Mouse (Mus musculus) embryonic facial prominence, embryonic 14.5 days (tissue): ENCODE measurements around the gene Ank2. TPM values are rescaled to one million over a fixed set of nuclear protein-coding genes. Genes with fewer than 3 reads are reported as not detected.

Source experiments
- ATAC-seq: fragments of 200-750 bp; cut with Nextera tagmentation; 2 replicates; pipeline ENCODE4 v1.8.0; 2017; ENCODE audit warnings: low read depth, moderate number of reproducible peaks, moderate TSS enrichment
- DNase-seq: peaks from one replicate; pipeline ENCODE4 v3.0.0-alpha.2; 2015; ENCODE audit warnings: low spot score
- H3K27ac ChIP-seq: fragments of 300-500 bp; sonication (generic); replicated peaks from 2 replicates; pipeline ENCODE4 v1.5.1; 2014; ENCODE audit warnings: low read depth, mild to moderate bottlenecking, low read length, moderate library complexity
- H3K27me3 ChIP-seq: fragments of 300-500 bp; sonication (generic); replicated peaks from 2 replicates; pipeline ENCODE4 v1.6.1; 2014; ENCODE audit warnings: low read length; ENCODE audit not compliant: control insufficient read depth, insufficient read depth
- H3K36me3 ChIP-seq: fragments of 300-500 bp; sonication (generic); 2 replicates; pipeline ENCODE4 v1.6.1; 2014; ENCODE audit warnings: low read length, mixed read lengths; ENCODE audit not compliant: control insufficient read depth, insufficient read depth
- H3K4me1 ChIP-seq: fragments of 300-500 bp; sonication (generic); 2 replicates; pipeline ENCODE4 v1.6.1; 2014; ENCODE audit warnings: antibody characterized with exemption, low read length; ENCODE audit not compliant: control insufficient read depth, insufficient read depth
- H3K4me2 ChIP-seq: fragments of 300-500 bp; sonication (generic); 2 replicates; pipeline ENCODE4 v1.6.1; 2014; ENCODE audit warnings: low read depth, mild to moderate bottlenecking, low read length, moderate library complexity, mixed read lengths
- H3K4me3 ChIP-seq: fragments of 300-500 bp; sonication (generic); 2 replicates; pipeline ENCODE4 v1.5.1; 2014; ENCODE audit warnings: low read depth, mild to moderate bottlenecking, low read length
- H3K9ac ChIP-seq: fragments of 300-500 bp; sonication (generic); 2 replicates; pipeline ENCODE4 v1.6.1; 2014; ENCODE audit warnings: low read depth, mild to moderate bottlenecking, low read length, moderate library complexity, mixed read lengths
- H3K9me3 ChIP-seq: fragments of 300-500 bp; sonication (generic); 2 replicates; pipeline ENCODE4 v1.6.1; 2016; ENCODE audit warnings: low read length; ENCODE audit not compliant: control insufficient read depth
- WGBS: fragments of 180-500 bp; shearing (Covaris S2); extraction: QIAGEN DNeasy Blood & Tissue Kit; methylation state at CpG from one replicate; pipeline ENCODE4 v1.1.7; 2014; 5-methylcytosine and 5-hydroxymethylcytosine counted together
- polyA plus RNA-seq: library from polyadenylated mRNA; unstranded; fragments of >200 nt; fragmentation: Nextera tagmentation; extraction: Ambion mirVana; gene quantifications from 2 replicates; pipeline ENCODE4 v1.2.1, GENCODE M21; 2014

Gene Ank2
- polyA plus RNA-seq, 1 experiment from 2014 or later: 48.3 TPM

DNA sequence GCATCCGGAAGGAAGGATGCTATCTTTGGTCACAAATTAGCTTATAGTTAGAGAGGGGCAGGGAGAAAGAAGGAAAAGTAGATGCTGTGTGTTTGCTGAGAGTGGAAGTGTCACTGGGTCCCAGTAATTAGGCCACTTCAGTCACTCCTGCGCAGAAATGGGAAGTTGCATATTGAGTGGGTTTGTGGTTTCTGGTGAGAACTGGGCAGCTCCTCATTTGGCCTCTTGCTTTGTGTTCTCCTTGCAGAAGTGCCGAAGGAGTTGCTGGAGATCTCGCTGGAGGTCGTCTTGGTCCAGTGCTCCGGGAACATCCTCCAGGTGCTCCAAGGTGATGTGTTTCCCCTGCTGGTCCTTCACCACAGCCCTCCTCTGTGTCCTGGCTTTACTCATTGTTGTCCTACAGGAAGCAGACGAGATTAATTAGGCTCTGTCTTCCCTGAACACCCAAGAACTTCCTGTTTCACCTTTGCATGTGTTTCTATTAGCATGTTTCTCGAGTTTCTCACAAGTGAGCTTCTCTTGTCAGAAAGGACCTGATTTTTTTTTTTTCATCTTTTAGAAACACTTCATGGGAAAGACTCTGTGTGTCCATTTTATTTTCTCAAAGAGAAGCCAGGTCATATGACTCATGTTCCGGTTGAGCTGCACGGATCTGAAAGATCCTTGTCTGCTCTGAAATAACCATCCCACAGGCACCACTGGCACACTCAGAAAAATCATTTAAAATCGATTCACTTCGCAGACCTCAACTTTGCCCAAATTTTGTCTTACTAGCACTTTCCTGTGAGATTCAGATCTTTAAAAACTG lies 575.4 kb downstream of the Ank2 start:
- no peak overlapping the region for H3K27ac ChIP-seq
- ATAC-seq: no peak
- no peak overlapping the region for H3K9ac ChIP-seq
- no peaks in the 10 kb centered on the region for H3K27me3 ChIP-seq
- no peak for DNase-seq
- H3K4me1 ChIP-seq: no peaks in the 10 kb centered on the region
- H3K4me3 ChIP-seq: no peak overlapping the region
- no peak overlapping the region for H3K4me2 ChIP-seq
- H3K36me3 ChIP-seq: peaks cover 10% of the 10 kb centered on the region; the same call in 1 of the 2 replicates
- WGBS: 75% methylated on average over 12 of the region's 12 CpGs
- H3K9me3 ChIP-seq: no peaks in the 10 kb centered on the region

DNA sequence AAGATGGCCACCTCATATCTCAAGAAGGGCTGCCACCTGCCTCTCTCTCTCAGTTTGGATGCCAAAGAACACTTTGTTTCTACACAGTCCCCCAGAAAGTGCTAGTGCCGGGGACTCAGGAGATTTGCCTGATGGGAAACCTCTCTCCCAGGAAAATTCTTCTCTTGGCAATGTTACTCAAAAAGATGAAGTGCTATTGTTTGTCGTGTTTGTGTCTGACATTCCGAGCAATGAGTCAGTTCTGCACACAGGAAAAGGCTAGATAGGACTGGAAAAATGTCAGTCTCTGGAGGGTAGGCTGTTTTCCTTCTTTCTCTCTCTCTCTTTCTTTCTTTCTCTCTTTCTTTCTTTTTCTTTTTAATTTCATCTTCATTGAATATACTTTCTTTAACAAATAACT lies 577.2 kb downstream of the Ank2 start:
- no peak for ATAC-seq
- Histone ChIP-seq H3K9ac (no peak overlapping the region), H3K4me3 (no peak overlapping the region), H3K4me1 (no peaks in the 10 kb centered on the region), H3K36me3 (peaks cover 6% of the 10 kb centered on the region; the same call in 1 of the 2 replicates), H3K9me3 (no peaks in the 10 kb centered on the region), H3K4me2 (no peak overlapping the region), H3K27ac (no peak overlapping the region), H3K27me3 (no peaks in the 10 kb centered on the region)
- WGBS: 60% methylated on average over 3 of the region's 3 CpGs
- no peak for DNase-seq

DNA sequence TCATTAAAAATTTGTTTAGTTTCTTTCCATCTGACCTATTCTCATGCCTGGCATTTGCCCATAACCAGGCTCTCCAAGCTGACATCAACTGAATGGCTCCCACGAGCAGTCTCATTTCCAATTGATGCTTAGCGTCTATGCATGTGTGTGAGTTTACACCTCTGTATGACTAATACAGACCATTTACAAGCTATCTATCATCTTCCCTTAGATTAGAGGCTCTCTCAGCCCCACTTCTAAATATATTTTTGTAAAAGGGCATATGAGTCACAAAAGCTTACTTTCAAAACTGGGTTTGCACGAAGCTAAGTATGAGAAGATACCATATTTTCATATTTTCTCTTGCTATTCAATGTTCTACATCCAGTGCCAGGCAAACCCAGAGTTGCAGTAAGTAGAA lies 578.9 kb downstream of the Ank2 start:
- DNase-seq: no peak
- Histone ChIP-seq H3K4me1 (no peaks in the 10 kb centered on the region), H3K27ac (no peak overlapping the region), H3K36me3 (peaks cover 6% of the 10 kb centered on the region; the same call in 1 of the 2 replicates), H3K4me2 (no peak overlapping the region), H3K9ac (no peak overlapping the region), H3K4me3 (no peak overlapping the region), H3K27me3 (no peaks in the 10 kb centered on the region), H3K9me3 (no peaks in the 10 kb centered on the region)
- ATAC-seq: no peak
- WGBS: 81% methylated on average over 3 of the region's 3 CpGs

DNA sequence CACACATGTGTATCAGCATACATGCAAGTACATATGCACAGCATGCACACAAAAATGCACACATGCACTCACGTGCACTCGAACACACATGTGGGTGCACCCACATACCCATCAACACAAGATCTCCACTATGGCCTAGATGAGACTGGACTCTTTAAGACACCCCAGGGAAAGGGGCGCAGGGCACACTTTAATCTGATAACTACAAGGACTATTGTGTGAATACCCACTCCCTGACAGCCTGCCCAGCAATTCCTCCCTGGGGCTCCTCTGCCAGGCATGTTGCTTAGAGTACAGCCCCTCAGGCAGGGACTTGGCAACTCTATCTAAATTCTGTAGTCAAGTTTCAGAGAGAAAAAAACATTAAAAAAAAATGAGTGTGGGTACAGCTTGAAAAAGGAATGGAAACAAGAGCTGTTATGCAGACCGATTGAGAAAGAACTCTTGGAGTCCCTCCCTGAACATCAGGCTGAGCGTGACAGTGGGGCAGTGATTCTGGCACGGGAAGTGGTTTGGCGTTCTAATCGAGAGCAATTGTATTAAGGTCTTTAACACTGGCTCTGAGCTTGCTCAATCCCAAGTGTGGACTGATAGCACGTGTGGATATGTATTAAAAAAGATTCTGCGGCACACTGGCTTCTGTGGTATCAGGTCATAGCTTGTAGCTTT lies 580.2 kb downstream of the Ank2 start:
- ATAC-seq: no peak
- H3K9ac ChIP-seq: no peak overlapping the region
- no peaks in the 10 kb centered on the region for H3K9me3 ChIP-seq
- no peak overlapping the region for H3K4me3 ChIP-seq
- no peak overlapping the region for H3K27ac ChIP-seq
- H3K4me1 ChIP-seq: no peaks in the 10 kb centered on the region
- WGBS: 81% methylated on average over 10 of the region's 10 CpGs
- H3K4me2 ChIP-seq: no peak overlapping the region
- H3K36me3 ChIP-seq: peaks cover 6% of the 10 kb centered on the region; the same call in 1 of the 2 replicates
- no peaks in the 10 kb centered on the region for H3K27me3 ChIP-seq
- DNase-seq: peak; percentile 9

DNA sequence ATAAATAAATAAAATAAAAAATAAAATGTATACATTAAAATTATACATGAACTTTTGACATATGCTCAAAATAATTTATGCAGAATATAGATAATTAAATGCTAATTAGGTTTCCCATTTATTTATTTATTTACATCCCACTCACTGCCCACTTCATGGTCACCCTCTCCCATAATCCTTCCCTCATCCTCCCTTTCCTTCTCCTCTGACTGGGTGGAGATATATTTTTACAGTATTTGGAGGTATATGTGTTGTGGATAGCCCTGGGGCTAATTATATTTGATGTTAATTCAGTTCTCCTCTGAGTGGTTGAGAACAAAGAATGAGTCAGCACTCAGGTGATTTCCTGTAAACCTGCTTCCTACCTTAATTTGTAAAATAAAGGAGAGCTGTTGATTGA lies 582.8 kb downstream of the Ank2 start:
- H3K9me3 ChIP-seq: no peaks in the 10 kb centered on the region
- H3K4me2 ChIP-seq: no peak overlapping the region
- H3K36me3 ChIP-seq: no peaks in the 10 kb centered on the region
- no peaks in the 10 kb centered on the region for H3K27me3 ChIP-seq
- no peak for DNase-seq
- no peak overlapping the region for H3K27ac ChIP-seq
- no peak overlapping the region for H3K9ac ChIP-seq
- no peak overlapping the region for H3K4me3 ChIP-seq
- no peak for ATAC-seq
- no peaks in the 10 kb centered on the region for H3K4me1 ChIP-seq

DNA sequence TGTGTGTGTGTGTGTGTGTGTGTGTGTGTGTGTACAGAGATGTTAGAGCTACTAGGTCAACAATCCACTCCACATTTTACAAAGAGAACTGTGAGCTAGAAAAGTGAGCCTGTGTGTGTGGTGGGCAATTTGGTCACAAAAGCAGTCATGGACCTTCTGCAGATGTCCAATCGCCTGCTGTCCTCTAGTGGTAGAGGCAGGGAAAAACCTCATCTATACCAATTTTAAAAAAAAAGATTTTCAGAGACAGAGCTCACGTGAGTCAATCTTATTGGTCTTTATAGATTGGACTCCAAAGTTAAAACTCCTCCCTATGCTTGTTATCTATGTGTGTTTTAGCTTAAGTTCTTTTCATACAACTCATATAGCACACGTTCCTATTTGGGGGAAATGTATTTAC lies 595.6 kb downstream of the Ank2 start:
- H3K9ac ChIP-seq: no peak overlapping the region
- H3K27me3 ChIP-seq: no peaks in the 10 kb centered on the region
- no peaks in the 10 kb centered on the region for H3K4me1 ChIP-seq
- DNase-seq: peak; percentile 85
- 11% methylated on average over 3 of the region's 3 CpGs for WGBS
- H3K4me2 ChIP-seq: no peak overlapping the region
- ATAC-seq: peak; percentile 72
- no peaks in the 10 kb centered on the region for H3K36me3 ChIP-seq
- H3K4me3 ChIP-seq: no peak overlapping the region
- H3K9me3 ChIP-seq: no peaks in the 10 kb centered on the region
- H3K27ac ChIP-seq: no peak overlapping the region

DNA sequence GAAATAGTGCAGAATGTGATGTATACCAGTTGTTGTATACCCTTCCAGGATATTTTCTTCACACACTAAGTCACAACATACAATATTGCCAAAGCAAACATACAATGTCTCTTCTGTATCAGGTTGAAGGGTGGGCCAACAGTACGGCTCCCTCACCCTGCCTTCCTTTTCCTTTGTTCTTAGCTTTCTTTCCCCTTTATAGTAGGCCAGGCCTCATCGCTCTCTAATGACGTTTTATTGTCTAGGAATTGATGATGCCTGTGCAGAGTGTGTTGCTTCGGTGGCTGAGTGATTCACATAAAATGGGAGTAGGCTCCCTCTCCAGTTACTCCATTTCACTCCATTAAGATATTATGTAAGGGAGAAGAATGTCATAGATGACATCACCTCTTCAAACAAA lies 612.5 kb downstream of the Ank2 start:
- Histone ChIP-seq H3K9ac (no peak overlapping the region), H3K4me3 (no peak overlapping the region), H3K9me3 (no peaks in the 10 kb centered on the region), H3K4me2 (no peak overlapping the region), H3K36me3 (no peaks in the 10 kb centered on the region), H3K4me1 (no peaks in the 10 kb centered on the region), H3K27me3 (no peaks in the 10 kb centered on the region), H3K27ac (no peak overlapping the region)
- no peak for DNase-seq
- no peak for ATAC-seq
- 80% methylated on average over 4 of the region's 4 CpGs for WGBS

DNA sequence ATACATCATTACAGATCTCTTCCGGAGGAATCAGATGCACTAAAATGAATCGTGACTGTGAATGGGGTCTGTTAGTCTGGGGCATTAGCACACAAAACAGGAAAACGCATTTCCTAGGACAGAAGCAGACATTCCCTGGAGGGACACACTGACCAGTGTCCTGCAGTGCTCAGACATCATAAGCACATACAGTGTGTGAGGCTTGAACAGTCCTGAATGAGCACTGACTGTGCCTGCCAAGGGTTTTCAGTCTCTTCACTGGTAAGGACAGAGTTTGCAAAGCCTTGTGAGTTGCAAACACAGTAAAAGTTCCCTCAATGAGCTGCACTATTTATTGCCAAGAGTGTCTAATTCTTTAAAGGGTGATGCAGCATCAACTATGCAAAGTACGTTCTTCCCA lies 613.1 kb downstream of the Ank2 start:
- no peaks in the 10 kb centered on the region for H3K36me3 ChIP-seq
- no peak overlapping the region for H3K27ac ChIP-seq
- H3K27me3 ChIP-seq: no peaks in the 10 kb centered on the region
- DNase-seq (no peak), ATAC-seq (no peak)
- WGBS: 70% methylated on average over 4 of the region's 4 CpGs
- no peak overlapping the region for H3K9ac ChIP-seq
- H3K4me2 ChIP-seq: no peak overlapping the region
- H3K4me3 ChIP-seq: no peak overlapping the region
- no peaks in the 10 kb centered on the region for H3K9me3 ChIP-seq
- no peaks in the 10 kb centered on the region for H3K4me1 ChIP-seq

DNA sequence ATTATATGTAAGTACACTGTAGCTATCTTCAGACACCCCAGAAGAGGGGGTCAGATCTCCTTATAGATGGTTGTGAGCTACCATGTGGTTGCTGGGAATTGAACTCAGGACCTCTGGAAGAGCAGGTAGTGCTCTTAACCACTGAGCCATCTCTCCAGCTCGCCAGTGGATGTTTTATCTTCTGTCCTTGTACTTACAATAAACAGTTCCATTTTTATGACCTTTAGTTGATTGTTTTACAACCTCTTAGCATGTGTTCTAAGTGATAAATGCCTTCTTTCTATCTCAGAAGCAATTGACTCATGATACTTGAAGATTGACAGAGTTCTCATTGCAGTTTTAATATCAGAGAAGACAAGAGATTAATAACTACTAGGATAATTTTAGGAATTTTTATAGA lies 620.9 kb downstream of the Ank2 start:
- no peaks in the 10 kb centered on the region for H3K27me3 ChIP-seq
- H3K27ac ChIP-seq: no peak overlapping the region
- no peak overlapping the region for H3K4me3 ChIP-seq
- no peak for DNase-seq
- H3K4me1 ChIP-seq: no peaks in the 10 kb centered on the region
- 37% methylated on average over 1 of the region's 1 CpGs for WGBS
- H3K36me3 ChIP-seq: no peaks in the 10 kb centered on the region
- no peak overlapping the region for H3K4me2 ChIP-seq
- ATAC-seq: no peak
- H3K9ac ChIP-seq: no peak overlapping the region
- no peaks in the 10 kb centered on the region for H3K9me3 ChIP-seq
